Mouse (Mus musculus): ENCODE data around the gene Dpagt1. TPM values are rescaled to one million over a fixed set of nuclear protein-coding genes. Genes with fewer than 3 reads are reported as not detected.

The Dpagt1 gene
- polyA plus RNA-seq, 1 experiment from 2014 or later = 29.7 TPM

Small RNAs within 50 kb of the gene (microRNA-seq; reads per million reads assigned to microRNA genes)
- not detected for gene Gm44335

Other genes with a start within 250 kb of the Dpagt1 start
- gene Mfrp, start 224.3 kb upstream of the Dpagt1 start, polyA plus RNA-seq (2016; fragmentation: Nextera tagmentation; extraction: Ambion mirVana) = not detected in 2 replicates
- 0.67 and 1.1 TPM in 2 replicates for gene C1qtnf5, start 218.8 kb upstream of the Dpagt1 start, polyA plus RNA-seq (2016; fragmentation: Nextera tagmentation; extraction: Ambion mirVana)
- gene Gm49380, start 212.5 kb upstream of the Dpagt1 start, polyA plus RNA-seq (2016; fragmentation: Nextera tagmentation; extraction: Ambion mirVana) = 0.20 TPM in 1 of 2 replicates, not detected in the other
- 48.4 and 51.3 TPM in 2 replicates for gene Rnf26, start 212.5 kb upstream of the Dpagt1 start, polyA plus RNA-seq (2016; fragmentation: Nextera tagmentation; extraction: Ambion mirVana)
- gene Mcam, start 191.6 kb upstream of the Dpagt1 start, polyA plus RNA-seq (2016; fragmentation: Nextera tagmentation; extraction: Ambion mirVana) = 129 and 130 TPM in 2 replicates
- gene Cbl, start 92.0 kb upstream of the Dpagt1 start, polyA plus RNA-seq (2016; fragmentation: Nextera tagmentation; extraction: Ambion mirVana) = 18.3 and 20.0 TPM in 2 replicates
- not detected in 2 replicates for gene Ccdc153, start 85.3 kb upstream of the Dpagt1 start, polyA plus RNA-seq (2016; fragmentation: Nextera tagmentation; extraction: Ambion mirVana)
- not detected in 2 replicates for gene Pdzd3, start 74.5 kb upstream of the Dpagt1 start, polyA plus RNA-seq (2016; fragmentation: Nextera tagmentation; extraction: Ambion mirVana)
- gene Nlrx1, start 57.4 kb upstream of the Dpagt1 start, polyA plus RNA-seq (2016; fragmentation: Nextera tagmentation; extraction: Ambion mirVana) = 6.9 and 7.7 TPM in 2 replicates
- gene Abcg4, start 37.4 kb upstream of the Dpagt1 start, polyA plus RNA-seq (2016; fragmentation: Nextera tagmentation; extraction: Ambion mirVana) = 4.3 and 4.6 TPM in 2 replicates
- 16.5 and 18.3 TPM in 2 replicates for gene Hinfp, start 20.3 kb upstream of the Dpagt1 start, polyA plus RNA-seq (2016; fragmentation: Nextera tagmentation; extraction: Ambion mirVana)
- 8.6 and 10.3 TPM in 2 replicates for gene C2cd2l, start 5.7 kb upstream of the Dpagt1 start, polyA plus RNA-seq (2016; fragmentation: Nextera tagmentation; extraction: Ambion mirVana)
- gene H2afx, start 8.7 kb downstream of the Dpagt1 start, polyA plus RNA-seq (2016; fragmentation: Nextera tagmentation; extraction: Ambion mirVana) = 221 and 231 TPM in 2 replicates
- 158 and 176 TPM in 2 replicates for gene Hmbs, start 18.2 kb downstream of the Dpagt1 start, polyA plus RNA-seq (2016; fragmentation: Nextera tagmentation; extraction: Ambion mirVana)
- gene Vps11, start 35.7 kb downstream of the Dpagt1 start, polyA plus RNA-seq (2016; fragmentation: Nextera tagmentation; extraction: Ambion mirVana) = 19.7 and 21.8 TPM in 2 replicates
- gene Hyou1, start 53.5 kb downstream of the Dpagt1 start, polyA plus RNA-seq (2016; fragmentation: Nextera tagmentation; extraction: Ambion mirVana) = 21.5 and 23.6 TPM in 2 replicates
- gene Slc37a4, start 70.8 kb downstream of the Dpagt1 start, polyA plus RNA-seq (2016; fragmentation: Nextera tagmentation; extraction: Ambion mirVana) = 28.1 and 33.0 TPM in 2 replicates
- 1,234 and 1,239 TPM in 2 replicates for gene Rps25, start 81.1 kb downstream of the Dpagt1 start, polyA plus RNA-seq (2016; fragmentation: Nextera tagmentation; extraction: Ambion mirVana)
- 82.6 and 85.2 TPM in 2 replicates for gene Trappc4, start 81.6 kb downstream of the Dpagt1 start, polyA plus RNA-seq (2016; fragmentation: Nextera tagmentation; extraction: Ambion mirVana)
- gene Ccdc84, start 92.5 kb downstream of the Dpagt1 start, polyA plus RNA-seq (2016; fragmentation: Nextera tagmentation; extraction: Ambion mirVana) = 19.1 and 21.6 TPM in 2 replicates
- gene Foxr1, start 115.1 kb downstream of the Dpagt1 start, polyA plus RNA-seq (2016; fragmentation: Nextera tagmentation; extraction: Ambion mirVana) = not detected in 2 replicates
- 0.42 TPM in 1 of 2 replicates, not detected in the other for gene Upk2, start 129.0 kb downstream of the Dpagt1 start, polyA plus RNA-seq (2016; fragmentation: Nextera tagmentation; extraction: Ambion mirVana)
- 11.3 and 12.3 TPM in 2 replicates for gene Bcl9l, start 156.8 kb downstream of the Dpagt1 start, polyA plus RNA-seq (2016; fragmentation: Nextera tagmentation; extraction: Ambion mirVana)
- gene Cxcr5, start 235.9 kb downstream of the Dpagt1 start, polyA plus RNA-seq (2016; fragmentation: Nextera tagmentation; extraction: Ambion mirVana) = not detected in 2 replicates

Data from heart, embryonic 12.5 days (tissue).